Mouse (Mus musculus) adrenal gland, postnatal 10 days (tissue): ENCODE measurements around the gene Lcn3. TPM values are rescaled to one million over a fixed set of nuclear protein-coding genes. Genes with fewer than 3 reads are reported as not detected.

ENCODE experiments used
- total RNA-seq, 2 experiments: library from RNA; stranded (reverse); gene quantifications; 2 replicates each; pipeline ENCODE4 v1.2.3; 2021

Lcn3 gene
- total RNA-seq, 2 experiments from 2014 or later = not detected

Other genes with a start within 250 kb of the Lcn3 start
- gene Traf2, start 218.6 kb upstream of the Lcn3 start, total RNA-seq = 10 to 100 TPM; 18.0 to 22.7 TPM
- gene Edf1, start 207.7 kb upstream of the Lcn3 start, total RNA-seq = 100 to 1,000 TPM; 266 to 285 TPM
- gene Mamdc4, start 190.7 kb upstream of the Lcn3 start, total RNA-seq = 1 to 10 TPM; 1.6 to 6.3 TPM
- 10 to 100 TPM; 63.5 to 82.8 TPM for gene Phpt1, start 190.3 kb upstream of the Lcn3 start, total RNA-seq
- 1 to 10 TPM; 1.8 to 2.2 TPM for gene Ajm1, start 183.8 kb upstream of the Lcn3 start, total RNA-seq
- 10 to 100 TPM; 70.0 to 88.5 TPM for gene Rabl6, start 157.0 kb upstream of the Lcn3 start, total RNA-seq
- not detected for gene Ccdc183, start 147.9 kb upstream of the Lcn3 start, total RNA-seq
- 10 to 100 TPM; 28.2 to 30.8 TPM for gene Tmem141, start 143.6 kb upstream of the Lcn3 start, total RNA-seq
- gene Fcna, start 137.5 kb upstream of the Lcn3 start, total RNA-seq = 10 to 100 TPM; 11.3 to 15.8 TPM
- 1 to 10 TPM in 1 of 2 experiments, not detected in 1; 1.6 TPM for gene Lcn8, start 112.4 kb upstream of the Lcn3 start, total RNA-seq
- not detected for gene Lcn5, start 107.6 kb upstream of the Lcn3 start, total RNA-seq
- not detected for gene Lcn6, start 88.8 kb upstream of the Lcn3 start, total RNA-seq
- gene Lcn10, start 82.8 kb upstream of the Lcn3 start, total RNA-seq = not detected
- gene Obp2a, start 65.5 kb upstream of the Lcn3 start, total RNA-seq = 1 to 10 TPM; 2.4 to 2.6 TPM
- 10 to 100 TPM; 40.8 to 42.7 TPM for gene Bmyc, start 58.8 kb upstream of the Lcn3 start, total RNA-seq
- gene Obp2b, start 28.6 kb upstream of the Lcn3 start, total RNA-seq = not detected
- gene Lcn11, start 11.4 kb downstream of the Lcn3 start, total RNA-seq = not detected
- gene Gm13539, start 16.7 kb downstream of the Lcn3 start, total RNA-seq = not detected
- gene Glt6d1, start 50.3 kb downstream of the Lcn3 start, total RNA-seq = not detected
- not detected for gene Lcn9, start 57.6 kb downstream of the Lcn3 start, total RNA-seq
- gene Sohlh1, start 81.7 kb downstream of the Lcn3 start, total RNA-seq = not detected
- gene Kcnt1, start 98.2 kb downstream of the Lcn3 start, total RNA-seq = 1 to 10 TPM; 4.0 to 7.2 TPM
- 10 to 100 TPM; 28.2 to 28.7 TPM for gene Camsap1, start 217.7 kb downstream of the Lcn3 start, total RNA-seq